Mouse (Mus musculus) embryonic facial prominence, embryonic 10.5 days (tissue): ENCODE results near the gene Mtrf1. TPM values are rescaled to one million over a fixed set of nuclear protein-coding genes. Genes with fewer than 3 reads are reported as not detected.

ENCODE experiments used
- DNase-seq: peaks from one replicate; pipeline ENCODE4 v3.0.0-alpha.2; 2017; ENCODE audit warnings: low spot score
- H3K27ac ChIP-seq: fragments of 300-500 bp; sonication (generic); replicated peaks from 2 replicates; pipeline ENCODE4 v1.5.1; 2016; ENCODE audit warnings: mild to moderate bottlenecking
- H3K27me3 ChIP-seq: fragments of 300-500 bp; sonication (generic); replicated peaks from 2 replicates; pipeline ENCODE4 v1.6.1; 2016; ENCODE audit warnings: low read depth, mild to moderate bottlenecking; ENCODE audit not compliant: poor library complexity, severe bottlenecking
- H3K36me3 ChIP-seq: fragments of 300-500 bp; sonication (generic); replicated peaks from 2 replicates; pipeline ENCODE4 v1.6.1; 2016; ENCODE audit warnings: mild to moderate bottlenecking, moderate library complexity
- H3K4me1 ChIP-seq: fragments of 300-500 bp; sonication (generic); 2 replicates; pipeline ENCODE4 v1.6.1; 2016
- H3K4me3 ChIP-seq: fragments of 300-500 bp; sonication (generic); 2 replicates; pipeline ENCODE4 v1.5.1; 2016; ENCODE audit warnings: mild to moderate bottlenecking, moderate library complexity
- H3K9me3 ChIP-seq: fragments of 300-500 bp; sonication (generic); 2 replicates; pipeline ENCODE4 v1.6.1; 2016; ENCODE audit warnings: mild to moderate bottlenecking
- WGBS: fragments of 180-500 bp; shearing (Covaris S2); methylation state at CpG from one replicate; pipeline ENCODE4 v1.1.7; 2016; 5-methylcytosine and 5-hydroxymethylcytosine counted together
- polyA plus RNA-seq: library from polyadenylated mRNA; unstranded; fragments of >200 nt; fragmentation: Nextera tagmentation; extraction: Ambion mirVana; gene quantifications from 2 replicates; pipeline ENCODE4 v1.2.1, GENCODE M21; 2016

Gene Mtrf1
- 8.2 and 9.6 TPM in 2 replicates for polyA plus RNA-seq

DNA sequence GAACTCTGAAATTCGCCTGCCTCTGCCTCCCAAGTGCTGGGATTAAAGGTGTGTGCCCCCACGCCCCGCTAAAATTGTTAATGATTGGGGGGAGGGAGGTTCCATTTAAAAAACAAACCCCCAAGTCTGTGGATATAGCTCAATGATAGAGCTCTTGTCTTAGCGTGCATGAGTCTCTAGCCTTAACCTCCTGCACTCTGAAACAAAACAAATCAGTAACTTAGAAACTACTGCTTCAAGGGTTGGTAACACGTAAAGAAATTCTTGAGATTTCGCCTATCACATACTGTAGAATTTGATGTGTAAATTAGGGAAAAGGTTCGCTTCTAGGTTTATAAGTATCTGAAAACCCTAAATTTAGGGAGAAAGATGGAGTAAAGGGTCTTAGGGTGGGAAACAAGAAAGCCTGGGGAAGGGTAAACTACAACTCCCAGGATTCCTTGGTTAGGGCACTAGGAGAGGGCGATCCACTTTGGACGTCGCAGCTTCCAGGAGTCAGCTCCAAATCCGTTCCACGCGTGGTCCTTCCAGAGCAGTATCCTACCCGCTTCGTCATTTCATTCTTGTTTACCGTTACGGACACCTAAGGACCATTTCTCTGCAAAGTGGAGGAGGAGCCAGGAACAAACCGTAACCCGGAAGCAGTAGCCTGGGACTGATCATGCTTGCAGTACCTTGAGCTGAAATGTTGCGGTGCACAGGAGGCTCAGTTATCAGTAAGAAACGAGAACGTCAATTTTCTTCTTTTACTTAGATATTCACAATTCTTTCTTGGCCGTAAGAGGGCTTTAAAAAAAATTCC lies at the start of gene Mtrf1:
TSS of gene Mtrf1 (plus strand) at position 452 of the 802 bp plus-strand sequence.
- Histone ChIP-seq H3K4me3 (peak within 1 kb of the TSS; percentile 73), H3K27ac (peak within 1 kb of the TSS; percentile 95), H3K36me3 (peaks cover 12% of the 10 kb centered on the region), H3K4me1 (peaks cover 6% of the 10 kb centered on the region), H3K27me3 (no peaks in the 10 kb centered on the region), H3K9me3 (no peaks in the 10 kb centered on the region)
- peak; percentile 70 for DNase-seq
- WGBS: 20% methylated on average over 23 of the region's 23 CpGs

DNA sequence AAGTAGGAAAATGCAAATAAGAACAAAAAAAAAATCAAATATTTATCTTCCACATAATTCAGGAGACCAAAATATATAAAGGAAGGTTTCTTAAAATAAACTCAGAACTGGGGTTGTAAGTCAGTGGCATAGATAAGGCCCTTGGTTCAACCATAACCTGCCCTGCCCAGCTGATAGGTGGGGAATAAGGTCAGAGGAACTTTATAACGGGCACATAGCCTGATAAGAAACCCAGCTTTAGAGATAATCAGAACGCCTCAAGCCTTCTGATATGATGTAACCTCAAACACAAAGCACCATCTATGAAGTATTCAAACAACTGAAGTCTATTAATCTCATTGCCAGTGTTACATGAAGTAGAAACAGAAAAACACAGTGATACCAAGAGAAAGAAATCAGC lies 39.5 kb upstream of the Mtrf1 start:
- no peak overlapping the region for H3K4me3 ChIP-seq
- H3K9me3 ChIP-seq: no peaks in the 10 kb centered on the region
- peaks cover 92% of the 10 kb centered on the region for H3K36me3 ChIP-seq
- no peak for DNase-seq
- H3K27ac ChIP-seq: no peak overlapping the region
- no peaks in the 10 kb centered on the region for H3K27me3 ChIP-seq
- WGBS: 91% methylated on average over 2 of the region's 2 CpGs
- no peaks in the 10 kb centered on the region for H3K4me1 ChIP-seq

DNA sequence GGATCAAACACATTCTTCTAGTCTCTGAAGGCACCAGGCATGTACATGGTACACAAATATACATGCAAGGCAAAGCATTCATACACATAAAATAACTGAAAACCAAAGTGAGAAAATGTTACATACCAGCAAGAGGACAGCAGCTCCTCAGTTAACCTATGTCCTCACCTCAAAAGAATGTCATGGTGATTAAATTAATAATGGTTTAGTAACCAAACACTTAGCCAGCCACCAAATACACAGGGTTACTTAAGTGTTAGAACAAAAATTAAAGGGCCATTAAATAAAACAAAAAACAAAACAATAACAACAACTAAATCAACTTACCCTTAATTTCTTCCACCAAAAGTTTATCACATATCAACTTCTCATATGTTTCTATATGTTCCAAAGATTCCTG lies 20.5 kb upstream of the Mtrf1 start:
- DNase-seq: no peak
- H3K4me3 ChIP-seq: no peak overlapping the region
- peaks cover 78% of the 10 kb centered on the region for H3K36me3 ChIP-seq
- no peaks in the 10 kb centered on the region for H3K4me1 ChIP-seq
- H3K27ac ChIP-seq: no peak overlapping the region
- H3K9me3 ChIP-seq: no peaks in the 10 kb centered on the region
- no peaks in the 10 kb centered on the region for H3K27me3 ChIP-seq

DNA sequence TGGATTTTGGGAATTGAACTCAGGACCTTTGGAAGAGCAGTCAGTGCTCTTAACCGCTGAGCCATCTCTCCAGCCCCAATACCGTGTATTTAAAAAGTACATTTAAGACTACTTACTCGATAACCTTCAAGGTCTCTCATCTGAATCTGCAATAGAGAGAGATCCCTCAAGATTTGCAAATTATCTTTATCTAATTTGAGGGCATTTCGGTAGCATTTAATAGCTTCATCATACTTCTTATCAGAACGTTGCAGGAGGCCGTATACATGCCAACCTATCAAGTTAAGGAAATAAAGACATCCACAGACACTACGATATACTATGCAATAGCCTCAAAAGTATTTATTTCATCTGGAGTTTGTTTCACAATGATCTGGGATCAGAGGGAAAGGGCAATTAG lies 14.5 kb upstream of the Mtrf1 start:
- Histone ChIP-seq H3K27me3 (no peaks in the 10 kb centered on the region), H3K27ac (no peak overlapping the region), H3K9me3 (no peaks in the 10 kb centered on the region), H3K4me3 (no peak overlapping the region), H3K36me3 (peaks cover 90% of the 10 kb centered on the region), H3K4me1 (no peaks in the 10 kb centered on the region)
- WGBS: 95% methylated on average over 7 of the region's 7 CpGs
- DNase-seq: no peak

DNA sequence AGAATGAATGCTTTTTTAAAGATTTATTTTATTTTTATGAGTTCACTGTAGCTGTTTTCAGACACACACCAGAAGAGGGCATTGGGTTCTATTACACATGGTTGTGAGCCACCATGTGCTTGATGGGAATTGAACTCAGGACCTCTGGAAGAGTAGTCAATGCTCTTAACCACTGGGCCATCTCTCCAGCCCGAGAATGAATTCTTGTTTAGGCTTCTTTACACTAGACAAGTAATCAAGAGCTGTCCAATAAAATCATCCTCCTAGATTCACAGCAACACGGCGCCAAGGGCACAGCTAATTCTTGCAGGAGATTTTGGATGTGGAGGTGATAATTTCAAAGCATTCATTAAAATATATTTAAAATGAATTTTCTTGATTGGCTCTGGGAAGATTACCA lies 9.3 kb upstream of the Mtrf1 start:
- no peak for DNase-seq
- no peak overlapping the region for H3K4me3 ChIP-seq
- peaks cover 43% of the 10 kb centered on the region for H3K36me3 ChIP-seq
- WGBS: 89% methylated on average over 3 of the region's 3 CpGs
- H3K9me3 ChIP-seq: no peaks in the 10 kb centered on the region
- no peaks in the 10 kb centered on the region for H3K27me3 ChIP-seq
- peaks cover 12% of the 10 kb centered on the region for H3K4me1 ChIP-seq
- no peak overlapping the region for H3K27ac ChIP-seq

DNA sequence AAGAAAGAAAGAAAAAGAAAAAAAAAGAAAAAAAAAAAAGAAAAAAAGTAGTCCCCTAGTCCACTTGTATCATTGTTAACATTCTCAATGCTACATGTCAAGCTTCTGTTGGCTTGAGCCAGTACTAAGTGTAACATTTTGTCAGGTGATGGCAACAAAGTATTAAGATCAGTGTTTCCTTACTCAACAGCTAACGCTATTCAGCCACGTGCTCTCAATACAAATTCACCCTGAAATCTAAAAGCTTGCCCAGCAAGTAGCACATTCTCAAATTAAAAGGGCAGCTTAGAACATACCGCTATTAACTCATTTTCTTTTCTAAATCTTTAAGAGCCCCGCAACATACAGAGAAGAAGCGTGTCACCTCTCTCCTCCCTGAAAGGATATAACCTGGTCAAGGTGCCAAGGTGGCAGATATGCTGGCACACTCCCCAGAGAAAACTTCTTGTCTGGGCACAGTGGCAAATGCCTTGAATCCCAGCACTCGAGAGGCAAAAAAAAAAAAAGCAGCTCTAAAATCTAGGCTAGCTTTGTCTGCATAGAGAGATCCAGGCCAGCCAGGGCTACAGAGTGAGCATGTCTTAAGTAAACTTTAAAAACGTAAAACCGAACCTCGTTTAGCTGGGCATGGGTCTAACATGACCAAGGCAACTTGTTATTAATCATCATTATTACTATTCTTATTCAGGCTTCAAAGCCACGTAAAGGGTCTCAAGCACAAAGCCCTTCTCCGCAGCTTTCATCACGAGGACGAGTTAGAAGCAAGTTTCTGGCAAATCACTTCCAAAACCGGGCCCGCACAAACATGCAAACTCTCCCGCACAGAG lies 7.9 kb upstream of the Mtrf1 start:
- WGBS: 2% methylated on average over 16 of the region's 16 CpGs
- DNase-seq: no peak

DNA sequence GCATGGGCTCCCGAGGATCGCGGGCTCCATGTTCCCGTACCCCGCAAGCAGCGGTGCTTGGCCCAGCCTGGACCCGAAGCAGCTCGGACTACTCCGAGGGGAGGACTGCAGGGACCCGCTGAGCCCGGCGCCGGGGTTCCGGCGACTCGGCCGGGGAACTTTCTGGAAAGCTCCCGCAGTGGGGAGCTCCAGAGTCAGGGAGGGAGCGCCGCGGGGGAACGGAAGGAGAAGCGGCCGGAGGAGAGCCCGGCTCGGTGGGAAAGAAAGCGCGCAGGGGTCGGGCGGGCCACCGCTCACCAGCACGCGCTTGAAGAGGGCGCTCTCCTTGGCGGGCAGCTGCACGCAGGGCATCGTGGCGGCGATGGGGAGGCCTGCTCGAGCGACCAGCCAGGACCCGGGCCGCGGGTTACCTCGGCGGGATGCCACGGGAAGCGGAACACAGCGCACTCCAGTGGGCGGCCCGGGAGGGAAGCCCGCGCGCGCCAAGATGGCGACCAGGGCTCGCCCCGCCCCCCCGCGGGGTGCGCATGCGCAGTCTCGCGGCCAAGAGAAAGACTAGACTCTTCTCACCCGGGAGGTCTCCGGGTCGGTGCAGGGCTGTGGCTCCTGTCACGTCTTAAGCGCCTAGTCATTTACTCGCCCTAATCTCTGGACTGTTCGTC lies 7.2 kb upstream of the Mtrf1 start, which contains the start of gene Naa16:
TSS of gene Naa16 (minus strand) at position 514 of the 662 bp plus-strand sequence.
- peaks cover 31% of the 10 kb centered on the region for H3K36me3 ChIP-seq
- peak; percentile 98 for DNase-seq
- under 1% methylated on average over 71 of the region's 71 CpGs for WGBS
- peaks cover 12% of the 10 kb centered on the region for H3K4me1 ChIP-seq
- H3K4me3 ChIP-seq: peak within 1 kb of the TSS; percentile 90
- no peaks in the 10 kb centered on the region for H3K9me3 ChIP-seq
- no peaks in the 10 kb centered on the region for H3K27me3 ChIP-seq
- peak within 1 kb of the TSS; percentile 99 for H3K27ac ChIP-seq

More for the DNA sequence above, 7.9 kb upstream of the Mtrf1 start:
- Histone ChIP-seq H3K36me3 (peaks cover 38% of the 10 kb centered on the region), H3K4me1 (peaks cover 12% of the 10 kb centered on the region), H3K4me3 (peak overlapping the region; percentile 90), H3K27ac (peak overlapping the region; percentile 99), H3K9me3 (no peaks in the 10 kb centered on the region), H3K27me3 (no peaks in the 10 kb centered on the region)

DNA sequence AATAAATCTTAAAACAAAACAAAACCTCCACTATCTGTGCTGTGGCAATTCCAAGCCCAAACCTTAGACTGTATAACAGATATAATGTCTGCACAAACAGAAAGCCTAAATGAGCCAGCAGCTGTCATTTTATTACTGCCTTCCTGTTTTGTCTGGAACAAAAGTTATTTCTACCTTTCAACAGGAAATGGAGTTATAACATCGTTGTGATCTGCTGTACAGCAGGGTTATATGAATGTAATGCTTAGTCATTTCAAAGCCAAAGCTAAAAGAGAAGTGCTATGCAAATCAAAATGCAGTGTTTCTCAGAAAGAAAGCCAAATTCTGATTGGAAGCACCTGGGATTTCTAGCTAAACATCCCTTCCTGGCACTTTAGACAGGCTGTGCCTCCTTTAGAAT lies 4.3 kb upstream of the Mtrf1 start:
- H3K4me3 ChIP-seq: no peak overlapping the region
- no peaks in the 10 kb centered on the region for H3K9me3 ChIP-seq
- H3K36me3 ChIP-seq: 0 out of 2 replicates have a peak, but pooled peaks cover 2% of the 10 kb centered on the region
- no peak overlapping the region for H3K27ac ChIP-seq
- H3K27me3 ChIP-seq: no peaks in the 10 kb centered on the region
- WGBS: 71% methylated on average over 1 of the region's 1 CpGs
- H3K4me1 ChIP-seq: peaks cover 15% of the 10 kb centered on the region
- DNase-seq: no peak

DNA sequence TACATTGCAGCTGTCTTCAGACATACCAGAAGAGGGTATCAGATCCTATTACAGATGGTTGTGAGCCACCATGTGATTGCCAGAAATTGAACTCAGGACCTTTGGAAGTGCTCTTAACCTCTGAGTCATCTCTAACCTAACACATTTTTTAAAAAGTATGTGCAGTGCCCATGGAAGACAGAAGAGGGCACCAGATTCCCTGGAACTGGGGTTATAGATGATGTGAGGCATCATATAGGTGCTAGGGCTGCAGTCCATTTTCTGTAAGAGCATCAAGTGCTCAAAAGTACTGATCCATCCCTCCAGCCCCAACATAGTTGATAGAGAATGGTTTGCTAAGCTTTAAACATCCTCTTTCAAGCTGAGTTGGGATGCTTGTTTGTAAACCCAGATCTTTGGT lies 3.0 kb upstream of the Mtrf1 start:
- Histone ChIP-seq H3K27me3 (no peaks in the 10 kb centered on the region), H3K27ac (no peak overlapping the region), H3K9me3 (no peaks in the 10 kb centered on the region), H3K4me3 (no peak overlapping the region), H3K4me1 (peaks cover 8% of the 10 kb centered on the region), H3K36me3 (no peaks in the 10 kb centered on the region)
- peak; percentile 26 for DNase-seq

DNA sequence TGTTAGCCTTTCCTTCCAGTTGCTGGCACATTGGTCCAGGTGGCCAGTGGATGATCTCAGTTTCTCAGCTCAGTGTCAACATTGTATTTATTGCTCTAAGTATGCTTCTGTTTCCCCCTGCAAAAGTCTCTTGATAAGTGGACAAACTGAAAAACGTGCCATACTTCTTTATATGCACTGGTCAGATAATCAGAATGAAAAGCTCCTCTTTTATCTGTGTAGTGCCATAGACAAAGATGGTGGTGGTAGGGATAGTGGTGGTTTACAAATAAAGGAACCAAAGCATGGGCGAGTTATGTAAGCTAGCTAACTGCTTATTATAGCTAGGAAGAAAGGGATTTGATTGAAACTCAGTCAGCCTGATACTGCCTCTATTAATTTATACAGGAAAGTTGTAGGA lies 10.1 kb downstream of the Mtrf1 start:
- no peaks in the 10 kb centered on the region for H3K4me1 ChIP-seq
- H3K36me3 ChIP-seq: peaks cover 21% of the 10 kb centered on the region
- no peaks in the 10 kb centered on the region for H3K9me3 ChIP-seq
- no peak overlapping the region for H3K27ac ChIP-seq
- no peak for DNase-seq
- WGBS: 79% methylated on average over 2 of the region's 2 CpGs
- no peak overlapping the region for H3K4me3 ChIP-seq
- no peaks in the 10 kb centered on the region for H3K27me3 ChIP-seq

DNA sequence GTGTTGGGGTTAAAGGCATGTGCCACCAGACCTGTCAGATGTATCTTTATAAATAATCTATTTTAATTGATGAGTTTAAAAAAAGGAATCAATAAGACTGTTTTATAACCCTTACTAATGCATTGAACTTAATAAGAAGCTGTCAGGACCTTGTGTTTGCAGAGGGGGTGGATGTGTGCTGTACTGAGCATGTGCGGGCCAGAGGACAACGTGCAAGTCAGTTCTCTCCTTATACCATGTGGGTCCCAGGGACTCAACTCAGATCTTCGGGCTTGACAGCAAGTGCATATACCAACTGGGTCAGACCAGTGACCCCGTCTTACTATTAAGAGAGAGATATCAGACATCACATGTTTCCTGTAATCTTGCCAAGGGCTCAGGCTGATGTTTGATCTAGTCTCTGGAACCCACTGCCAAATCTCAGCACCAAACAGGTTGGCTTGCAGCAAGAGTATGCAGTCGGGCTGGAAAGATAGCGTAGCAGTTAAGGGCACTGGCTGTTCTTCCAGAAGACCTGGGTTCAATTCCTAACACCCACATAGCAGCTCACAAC lies 11.8 kb downstream of the Mtrf1 start:
- Histone ChIP-seq H3K36me3 (peaks cover 20% of the 10 kb centered on the region), H3K9me3 (no peaks in the 10 kb centered on the region), H3K4me3 (no peak overlapping the region), H3K4me1 (no peaks in the 10 kb centered on the region), H3K27ac (no peak overlapping the region), H3K27me3 (no peaks in the 10 kb centered on the region)
- no peak for DNase-seq
- 94% methylated on average over 6 of the region's 6 CpGs for WGBS

DNA sequence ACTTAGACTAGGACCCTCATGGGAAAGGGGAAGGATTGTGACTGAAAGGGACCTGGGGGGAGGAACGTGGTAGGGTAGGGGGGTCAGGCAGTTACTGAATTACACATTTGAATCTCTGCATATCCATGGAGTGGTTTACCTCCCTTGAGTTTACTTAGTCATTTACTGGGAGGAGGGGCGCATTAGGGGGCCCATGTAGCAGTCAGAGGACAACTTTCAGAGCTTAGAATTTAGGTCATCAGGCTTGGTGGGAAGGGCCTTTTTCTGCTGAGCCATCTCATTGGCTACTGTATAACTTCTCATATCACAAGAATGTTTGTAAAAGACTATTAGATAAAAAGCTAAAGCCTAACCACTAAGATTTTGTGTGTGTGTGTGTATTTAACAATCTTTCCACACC lies 13.1 kb downstream of the Mtrf1 start:
- H3K27ac ChIP-seq: no peak overlapping the region
- H3K4me1 ChIP-seq: no peaks in the 10 kb centered on the region
- peaks cover 20% of the 10 kb centered on the region for H3K36me3 ChIP-seq
- 76% methylated on average over 2 of the region's 2 CpGs for WGBS
- no peak overlapping the region for H3K4me3 ChIP-seq
- no peak for DNase-seq
- H3K9me3 ChIP-seq: no peaks in the 10 kb centered on the region
- H3K27me3 ChIP-seq: no peaks in the 10 kb centered on the region
